Mouse (Mus musculus): ENCODE data around the gene Uckl1. TPM values are rescaled to one million over a fixed set of nuclear protein-coding genes. Genes with fewer than 3 reads are reported as not detected.

The Uckl1 gene
- total RNA-seq (2021) = 10 to 100 TPM; 23.9 to 26.5 TPM
- long read RNA-seq, experiment 1, partial matches to known transcripts = 2 of 22 reads
- long read RNA-seq, experiment 1, other reads (novel, unspliced or antisense) = 18 of 22 reads
- long read RNA-seq, experiment 2, partial matches to known transcripts = 1 of 34 reads
- long read RNA-seq, experiment 2, other reads (novel, unspliced or antisense) = 32 of 34 reads

DNA sequence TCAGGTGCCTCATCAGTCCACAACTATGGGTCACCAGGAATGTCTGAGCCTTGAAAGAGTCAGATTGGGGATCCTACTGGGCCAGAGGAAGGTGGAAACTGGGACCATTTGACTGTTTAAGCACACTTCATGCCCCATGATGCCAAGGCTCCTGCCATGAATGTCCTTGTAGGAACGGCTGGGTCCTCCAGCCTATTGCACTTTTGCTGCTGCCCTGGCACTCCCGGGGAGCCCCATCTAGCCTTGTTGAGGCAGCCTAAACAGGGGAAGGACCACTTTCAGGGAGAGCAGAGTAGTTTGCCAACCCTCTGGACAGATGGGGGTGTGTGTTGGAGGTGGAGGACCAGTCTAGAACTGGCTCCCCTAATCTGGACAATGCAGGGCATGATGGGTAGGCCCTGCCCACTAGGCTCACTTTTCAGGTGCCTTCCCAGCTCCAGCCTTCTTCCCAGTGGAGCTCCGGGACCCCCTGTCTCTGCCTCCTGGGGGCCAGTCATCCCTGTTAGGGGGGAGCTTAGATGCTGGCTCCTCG lies at the start of gene Uckl1:
TSS of gene Uckl1 (minus strand) at position 482 of the 532 bp plus-strand sequence.
- DNase-seq = no peak

- DNase-seq = no peak
Measured at GRCm38 (mm10) chr2:181632624-181633023, 47.9 kb upstream of the Uckl1 start.

DNA sequence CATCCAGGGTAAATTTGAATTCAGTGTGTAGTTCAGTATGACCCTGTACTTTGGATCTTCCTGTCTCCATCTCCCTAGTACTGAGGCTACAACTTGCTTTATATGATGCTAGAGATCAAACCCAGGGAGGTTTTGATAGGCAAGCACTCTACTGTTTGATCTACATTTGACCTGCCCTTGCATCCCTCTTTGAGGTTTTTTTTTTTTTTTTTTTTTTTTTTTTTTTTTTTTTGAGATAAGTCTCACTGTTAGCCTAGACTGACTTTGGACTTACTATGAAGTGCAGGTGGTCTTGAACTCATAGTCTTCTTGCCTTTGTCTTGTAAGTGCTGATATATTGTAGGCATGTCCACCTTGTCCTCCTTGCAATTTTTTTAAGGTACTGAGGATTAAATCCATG lies 43.8 kb upstream of the Uckl1 start:
- no peak for DNase-seq

GRCm38 (mm10) chr2:181623401-181623800 lies 38.7 kb upstream of the Uckl1 start:
- DNase-seq = no peak

GRCm38 (mm10) chr2:181618761-181619495 lies 34.2 kb upstream of the Uckl1 start:
- no peak for DNase-seq

DNA sequence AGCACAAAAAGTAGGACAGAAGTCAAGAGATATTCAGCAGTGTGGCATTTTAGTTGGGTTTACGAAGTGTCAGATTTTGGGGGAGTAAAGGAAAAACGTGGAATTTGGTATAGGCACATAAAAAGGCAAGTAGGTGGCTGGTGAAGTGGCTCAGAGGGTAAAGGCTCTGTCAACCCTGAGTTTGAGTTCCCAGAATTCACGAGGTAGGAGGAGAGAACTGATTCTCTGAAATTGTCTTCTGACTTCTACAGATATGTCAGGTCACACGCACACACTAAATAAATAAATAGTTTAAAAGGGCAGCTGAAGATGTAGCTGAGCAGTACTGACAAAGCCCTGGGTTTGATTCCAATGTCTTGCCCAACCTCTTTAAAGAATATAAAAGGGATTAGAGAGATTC lies 17.7 kb upstream of the Uckl1 start:
- DNase-seq = no peak

GRCm38 (mm10) chr2:181601751-181602145 lies 17.1 kb upstream of the Uckl1 start:
- DNase-seq = no peak

DNA sequence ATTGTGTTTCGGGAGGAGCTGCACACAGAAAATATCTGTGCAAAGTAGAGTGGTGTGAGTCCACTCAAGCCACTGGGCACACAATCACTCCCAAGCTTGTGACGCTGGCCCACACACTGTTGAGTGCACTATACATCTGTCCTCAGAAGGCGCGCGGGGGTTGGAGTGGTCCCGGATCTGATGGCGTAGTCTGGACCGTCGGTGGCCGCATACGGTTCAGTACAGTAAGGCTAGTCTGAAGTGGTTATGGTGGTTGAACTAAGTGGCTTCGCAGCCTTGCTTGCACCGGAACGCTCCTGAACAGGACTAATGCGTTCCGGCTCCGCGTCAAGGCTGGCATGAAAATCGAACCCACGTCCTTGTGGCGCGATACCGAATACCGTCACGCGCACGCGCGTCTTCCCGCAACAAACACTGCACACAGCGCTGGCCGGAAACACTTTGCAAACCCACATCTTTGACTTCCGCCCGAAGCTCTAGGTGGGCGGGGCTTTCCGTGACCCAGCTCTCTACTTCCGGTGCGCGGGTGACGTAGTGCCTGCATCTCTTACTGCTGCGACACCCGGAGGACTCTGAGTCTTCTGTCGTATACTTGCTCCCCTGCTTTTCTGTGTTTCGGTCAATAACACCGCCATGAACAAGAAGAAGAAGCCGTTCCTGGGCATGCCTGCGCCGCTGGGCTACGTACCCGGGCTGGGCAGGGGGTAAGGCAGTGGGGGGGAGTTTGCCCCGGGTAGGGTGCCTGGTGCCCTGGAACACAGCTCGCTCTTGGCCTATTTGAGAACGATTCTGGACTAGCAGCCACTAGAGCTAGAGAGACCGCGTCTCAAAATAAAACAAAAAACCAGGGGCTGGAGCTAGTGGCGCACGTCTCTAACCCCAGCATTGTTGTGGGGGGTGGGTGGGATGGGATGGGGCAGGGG lies 16.4 kb upstream of the Uckl1 start:
- DNase-seq = peak; percentile 93

- DNase-seq = no peak
Measured at GRCm38 (mm10) chr2:181600226-181600758, 15.6 kb upstream of the Uckl1 start.

DNA sequence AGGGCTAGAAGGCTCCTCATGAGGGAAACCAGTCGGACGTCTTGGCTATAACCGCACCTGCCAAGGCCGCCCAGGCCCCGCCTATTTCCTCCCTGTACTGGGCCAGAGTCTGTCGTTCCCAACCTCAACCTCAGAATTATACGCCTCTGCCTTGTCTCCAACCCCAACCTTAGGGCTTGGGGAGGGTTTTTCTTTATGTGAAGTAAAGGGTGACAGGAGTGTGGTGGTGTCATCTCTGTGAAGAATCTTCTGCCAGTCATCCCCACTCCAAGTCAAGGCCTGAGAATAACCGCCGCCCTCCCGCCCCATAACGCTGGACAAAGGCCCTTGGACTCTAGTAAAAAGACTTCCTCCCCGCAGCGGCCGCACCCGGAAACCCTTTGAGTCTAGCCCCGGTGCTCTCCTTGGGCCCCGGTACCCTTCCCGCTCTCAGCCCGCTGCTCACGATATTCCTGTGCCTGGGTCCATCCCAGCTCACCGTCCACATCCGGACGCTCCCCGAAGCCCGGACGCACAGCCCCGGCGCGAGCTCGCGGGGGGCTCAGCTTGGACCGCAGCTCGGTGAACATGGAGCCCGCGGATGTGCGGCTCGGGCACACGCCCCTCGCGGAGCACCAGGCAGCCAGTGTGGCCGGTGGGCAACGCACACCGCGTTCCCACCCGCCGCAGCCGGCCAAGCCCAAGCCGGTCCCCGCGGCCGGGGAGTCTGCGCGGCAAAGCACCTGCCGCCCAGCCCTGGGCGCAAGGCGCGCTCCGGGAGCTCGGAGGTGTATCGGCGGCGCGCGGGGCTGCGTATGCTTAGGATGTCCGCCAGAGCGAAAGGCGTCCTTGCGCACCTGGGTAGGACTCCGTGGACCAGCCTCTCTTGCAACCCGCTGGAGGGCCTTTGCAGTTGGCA lies 14.0 kb upstream of the Uckl1 start, which contains the start of gene Samd10:
TSS of gene Samd10 (minus strand) at position 759 of the 898 bp plus-strand sequence.
- peak; percentile 23 for DNase-seq

GRCm38 (mm10) chr2:181597378-181598061 lies 12.8 kb upstream of the Uckl1 start:
- DNase-seq = no peak

DNA sequence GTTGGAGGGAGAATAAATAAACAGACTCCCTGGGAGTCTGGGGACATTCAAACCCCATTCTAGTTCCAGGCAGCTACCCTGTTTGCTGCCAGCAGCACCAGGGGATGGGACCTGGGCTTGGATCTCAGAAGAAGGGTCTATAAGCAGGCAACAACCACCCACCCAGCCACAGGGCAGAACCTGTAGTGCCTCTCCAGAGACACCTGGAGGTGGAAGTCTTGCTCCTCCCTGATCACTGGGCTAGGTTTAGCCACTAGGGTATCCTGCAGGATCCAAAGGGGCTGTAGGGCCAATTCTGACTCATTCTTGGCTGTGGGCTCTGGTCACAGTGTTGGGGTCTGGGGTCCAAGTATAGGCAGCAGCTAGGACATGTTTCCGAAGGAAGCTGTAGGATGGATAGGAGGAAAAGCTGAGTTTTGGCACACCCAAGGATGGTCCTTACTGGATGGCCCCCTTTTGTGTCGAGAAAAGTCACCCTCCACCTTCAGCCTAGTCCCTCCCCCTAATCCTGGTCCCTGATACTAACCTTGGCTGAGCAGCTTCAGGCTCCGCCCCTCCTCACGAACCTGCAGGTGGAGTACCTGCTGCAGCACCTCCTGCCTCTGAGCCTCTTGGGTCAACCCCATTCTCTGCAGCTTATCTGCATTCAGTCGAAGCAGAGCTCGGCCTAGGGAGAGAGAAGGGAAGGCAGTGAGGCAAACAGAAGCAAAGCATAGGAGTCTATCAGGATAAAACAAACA lies 11.7 kb upstream of the Uckl1 start:
- DNase-seq = no peak

DNA sequence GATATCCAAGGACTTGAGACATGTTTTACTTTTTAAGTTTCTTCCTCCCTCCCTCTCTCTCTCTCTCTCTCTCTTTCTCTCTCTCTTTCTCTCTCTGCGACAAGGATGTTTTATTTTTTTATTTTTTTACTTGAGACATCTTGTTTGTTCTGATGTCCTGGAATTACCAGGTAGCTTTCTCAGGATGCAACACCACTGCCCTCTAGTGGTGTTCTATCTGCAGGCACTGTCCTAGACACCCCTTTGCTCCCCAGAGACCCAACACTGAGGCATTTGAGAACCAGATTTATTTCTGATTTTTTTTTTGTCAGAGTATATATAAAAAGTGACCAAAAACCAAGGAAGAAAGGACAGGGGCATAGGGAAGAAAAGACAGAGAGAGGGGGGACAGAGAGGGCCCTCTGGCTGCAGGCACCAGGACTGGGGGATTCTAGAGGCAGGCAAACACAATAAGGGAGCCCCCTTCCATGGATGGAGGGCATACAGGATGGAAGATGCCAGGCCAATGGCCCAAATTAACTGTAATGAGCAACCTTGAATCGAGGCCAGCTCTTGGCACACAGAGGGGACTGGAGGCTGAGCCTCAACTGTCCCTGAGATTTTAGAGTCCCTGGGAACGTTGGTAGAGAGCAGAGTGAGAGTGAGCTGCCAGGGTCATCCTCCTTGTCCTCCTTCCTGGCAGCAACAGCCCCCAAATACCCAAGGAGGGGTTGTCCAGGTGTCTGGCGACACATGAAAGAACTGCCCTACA lies 10.4 kb upstream of the Uckl1 start:
- DNase-seq = no peak

GRCm38 (mm10) chr2:181593937-181594336 lies 9.2 kb upstream of the Uckl1 start:
- no peak for DNase-seq

DNA sequence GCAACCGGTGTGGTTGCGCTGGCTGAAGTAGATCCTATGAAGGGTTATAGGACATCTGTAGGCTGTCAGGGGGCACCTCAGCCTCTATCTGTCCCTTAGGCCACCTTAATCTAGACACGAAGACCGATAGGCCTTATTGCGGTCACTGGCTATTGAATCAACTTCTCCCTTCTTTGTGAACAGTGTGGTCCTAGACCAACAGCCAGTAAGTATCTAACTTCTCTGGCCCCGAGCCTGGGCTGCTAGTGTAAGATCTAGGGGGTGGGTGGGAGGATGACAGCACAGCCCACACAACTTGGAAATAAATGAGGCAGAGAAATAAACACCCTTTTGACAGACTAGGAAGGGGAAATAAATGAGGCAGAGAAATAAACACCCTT lies 8.3 kb upstream of the Uckl1 start:
- DNase-seq = no peak

DNA sequence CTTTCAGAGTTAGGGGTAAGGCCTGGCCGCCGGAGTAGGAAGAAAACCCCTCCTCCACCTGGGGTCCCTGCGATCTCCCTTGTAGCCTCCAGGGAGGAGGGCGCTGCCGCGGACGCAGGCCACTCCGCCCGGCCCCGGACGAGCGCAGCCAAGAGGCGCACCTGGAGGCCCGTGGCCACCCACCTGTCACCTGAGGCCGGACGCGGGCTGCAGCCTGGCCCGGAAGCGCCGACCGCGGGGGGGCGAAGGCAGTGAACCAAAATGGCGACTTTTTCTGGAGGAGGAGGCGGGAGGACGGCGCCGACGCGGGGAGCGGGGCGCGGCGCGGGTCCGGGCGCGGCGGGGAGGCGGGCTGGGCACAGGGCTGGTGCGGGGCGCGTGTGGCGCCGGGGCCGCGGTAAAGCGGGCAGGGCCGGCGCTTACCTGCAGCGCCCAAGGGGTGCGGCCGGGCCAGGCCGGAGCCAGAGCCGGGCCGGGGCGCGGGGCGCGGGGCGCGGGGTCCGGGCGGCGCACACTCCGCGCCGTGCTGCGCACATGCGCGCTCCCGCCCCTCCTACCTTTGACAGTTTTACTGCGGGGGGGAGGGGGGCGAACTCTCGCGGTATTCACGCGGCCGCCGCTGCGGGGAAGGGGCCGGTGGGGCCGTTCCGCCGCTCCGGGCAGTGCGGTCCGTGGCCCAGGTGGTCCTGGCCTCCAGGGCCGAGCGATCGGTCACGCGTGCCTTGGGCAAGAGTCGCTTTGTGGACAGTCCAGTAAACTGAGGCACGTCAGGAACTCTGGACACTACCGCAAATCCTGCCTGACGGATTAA lies 7.7 kb upstream of the Uckl1 start, which contains the start of gene Zfp512b:
TSS of gene Zfp512b (minus strand) at position 573 of the 811 bp plus-strand sequence.
- DNase-seq = peak; percentile 75

DNA sequence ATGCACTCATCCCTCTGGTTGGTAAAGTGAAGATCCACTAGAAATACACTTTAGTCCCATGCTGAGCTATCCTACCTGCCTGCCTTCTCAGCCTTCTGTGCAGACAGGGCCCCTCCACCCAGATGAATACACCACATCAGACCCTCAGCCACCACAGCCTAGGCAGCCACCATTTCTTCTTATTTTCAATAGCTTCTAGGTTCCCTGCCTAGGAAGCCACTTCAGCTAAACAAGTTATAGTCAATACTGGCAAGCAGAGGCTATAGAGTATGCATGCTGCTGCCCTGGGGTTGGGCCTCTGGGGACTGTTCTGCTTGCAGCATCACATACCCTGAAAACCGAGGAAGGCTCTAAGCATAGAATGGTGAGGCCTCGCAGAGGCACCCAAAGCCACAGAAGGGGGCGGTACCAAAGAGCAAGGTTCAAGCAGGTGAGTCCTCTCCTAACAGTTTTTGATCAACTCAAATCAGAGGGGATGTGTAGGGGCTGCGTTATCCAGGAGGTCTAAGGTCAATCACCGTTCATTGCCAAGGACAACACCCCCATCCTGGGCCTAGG lies 6.9 kb upstream of the Uckl1 start, which contains the start of gene Prpf6:
TSS of gene Prpf6 (plus strand) at position 341 of the 558 bp plus-strand sequence.
- no peak for DNase-seq

GRCm38 (mm10) chr2:181590471-181590870 lies 5.8 kb upstream of the Uckl1 start:
- no peak for DNase-seq
